Mouse (Mus musculus): ENCODE measurements around the gene Ndufaf8.

GRCm38 (mm10) chr11:120134847-120135530 is 36.3 kb downstream of the Ndufaf8 start:
- TF ChIP-seq EP300 (IDR thresholded peaks at IDR 0.05; ENCODE audit: low read depth) (no peak), CTCF (IDR thresholded peaks at IDR 0.05; ENCODE audit: low read depth) (no peak)
